Mouse (Mus musculus): ENCODE results near the gene Hoxb3. TPM values are rescaled to one million over a fixed set of nuclear protein-coding genes. Genes with fewer than 3 reads are reported as not detected.

The Hoxb3 gene
- total RNA-seq, 2 experiments from 2014 or later, result not detected

- Histone ChIP-seq H3K27ac (no peak overlapping the region), H3K4me3 (no peak overlapping the region)
- TF ChIP-seq CTCF (conservative IDR thresholded peaks at IDR 0.05), result no peak
- DNase-seq (ENCODE audit: low spot score in 2 of 2), result peak; percentile 55 to 69
Observed at GRCm38 (mm10) chr11:96301837-96302236, 21.3 kb upstream of the Hoxb3 start.

GRCm38 (mm10) chr11:96302381-96303150 is 20.6 kb upstream of the Hoxb3 start:
- no peak overlapping the region for H3K4me3 ChIP-seq
- TF ChIP-seq CTCF (conservative IDR thresholded peaks at IDR 0.05), result no peak
- DNase-seq (ENCODE audit: low spot score in 2 of 2), result no peak
- H3K27ac ChIP-seq, result no peak overlapping the region

GRCm38 (mm10) chr11:96303151-96304099 is 19.7 kb upstream of the Hoxb3 start, which contains the start of gene Hoxb5:
Gene Hoxb5 (plus strand): TSS chr11:96303336.
- H3K4me3 ChIP-seq, result no peak within 1 kb of the TSS
- DNase-seq (ENCODE audit: low spot score in 2 of 2), result peak in 1 of 2 experiments; percentile 30
- no peak within 1 kb of the TSS for H3K27ac ChIP-seq
- TF ChIP-seq CTCF (conservative IDR thresholded peaks at IDR 0.05), result peak; percentile 71

- no peak for DNase-seq (ENCODE audit: low spot score in 2 of 2)
- no peak for TF ChIP-seq CTCF (conservative IDR thresholded peaks at IDR 0.05)
- H3K4me3 ChIP-seq, result no peak overlapping the region
- H3K27ac ChIP-seq, result no peak overlapping the region
Observed at GRCm38 (mm10) chr11:96304381-96305195, 18.5 kb upstream of the Hoxb3 start.

- Histone ChIP-seq H3K27ac (no peak overlapping the region), H3K4me3 (no peak overlapping the region)
- TF ChIP-seq CTCF (conservative IDR thresholded peaks at IDR 0.05), result no peak
- DNase-seq (ENCODE audit: low spot score in 2 of 2), result no peak
Observed at GRCm38 (mm10) chr11:96305505-96306182, 17.5 kb upstream of the Hoxb3 start.

GRCm38 (mm10) chr11:96306183-96306907 is 16.8 kb upstream of the Hoxb3 start:
- no peak overlapping the region for H3K4me3 ChIP-seq
- DNase-seq (ENCODE audit: low spot score in 2 of 2), result no peak
- no peak for TF ChIP-seq CTCF (conservative IDR thresholded peaks at IDR 0.05)
- no peak overlapping the region for H3K27ac ChIP-seq

- no peak overlapping the region for H3K27ac ChIP-seq
- H3K4me3 ChIP-seq, result no peak overlapping the region
- DNase-seq (ENCODE audit: low spot score in 2 of 2), result no peak
Observed at GRCm38 (mm10) chr11:96306908-96307269, 16.2 kb upstream of the Hoxb3 start.

GRCm38 (mm10) chr11:96308763-96309162 is 14.4 kb upstream of the Hoxb3 start:
- Histone ChIP-seq H3K27ac (no peak overlapping the region), H3K4me3 (no peak overlapping the region)
- no peak for DNase-seq (ENCODE audit: low spot score in 2 of 2)
- no peak for TF ChIP-seq CTCF (conservative IDR thresholded peaks at IDR 0.05)

More at GRCm38 (mm10) chr11:96306908-96307269, 16.2 kb upstream of the Hoxb3 start:
- no peak for TF ChIP-seq CTCF (conservative IDR thresholded peaks at IDR 0.05)

GRCm38 (mm10) chr11:96309288-96309687 is 13.8 kb upstream of the Hoxb3 start:
- no peak overlapping the region for H3K4me3 ChIP-seq
- no peak overlapping the region for H3K27ac ChIP-seq
- no peak for TF ChIP-seq CTCF (conservative IDR thresholded peaks at IDR 0.05)
- no peak for DNase-seq (ENCODE audit: low spot score in 2 of 2)

GRCm38 (mm10) chr11:96310183-96310938 is 12.8 kb upstream of the Hoxb3 start:
- Histone ChIP-seq H3K4me3 (no peak overlapping the region), H3K27ac (no peak overlapping the region)
- DNase-seq (ENCODE audit: low spot score in 2 of 2), result no peak
- no peak for TF ChIP-seq CTCF (conservative IDR thresholded peaks at IDR 0.05)

- DNase-seq (ENCODE audit: low spot score in 2 of 2), result no peak
- no peak for TF ChIP-seq CTCF (conservative IDR thresholded peaks at IDR 0.05)
- Histone ChIP-seq H3K4me3 (no peak overlapping the region), H3K27ac (no peak overlapping the region)
Observed at GRCm38 (mm10) chr11:96311097-96311496, 12.0 kb upstream of the Hoxb3 start.

Measured in layer of hippocampus, adult 2 months (tissue).